Mouse (Mus musculus): ENCODE measurements around the gene Zfp12. TPM values are rescaled to one million over a fixed set of nuclear protein-coding genes. Genes with fewer than 3 reads are reported as not detected.

Gene Zfp12
- polyA plus RNA-seq, 1 experiment from 2014 or later: 16.6 TPM

DNA sequence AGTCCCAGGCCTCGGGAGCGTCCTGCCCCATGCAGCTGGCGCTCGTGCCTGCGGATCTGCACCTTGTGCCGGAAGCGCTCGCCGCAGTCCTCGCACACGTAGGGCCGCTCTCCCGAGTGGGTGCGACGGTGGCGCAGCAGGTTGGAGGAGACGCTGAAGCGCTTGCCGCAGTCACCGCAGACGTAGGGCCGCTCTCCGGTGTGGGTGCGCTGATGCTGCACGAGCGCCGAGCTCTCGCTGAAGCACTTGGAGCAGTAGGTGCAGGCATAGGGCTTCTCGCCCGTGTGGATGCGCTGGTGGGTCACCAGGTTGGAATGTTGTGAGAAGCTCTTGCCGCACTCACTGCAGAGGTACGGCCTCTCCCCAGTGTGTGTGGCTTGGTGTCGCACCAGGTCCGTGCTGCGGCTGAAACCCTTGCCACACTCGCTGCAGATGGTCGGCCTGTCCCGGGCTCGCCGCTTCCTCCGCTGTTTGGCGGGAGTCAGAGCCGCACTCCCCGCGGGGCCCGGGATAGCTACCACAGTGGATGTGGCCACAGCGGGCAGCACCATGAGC is 52.9 kb downstream of the Zfp12 start:
- Histone ChIP-seq H3K4me2 (ENCODE audit: low read depth, low read length) (peak overlapping the region; percentile 46), H3K9ac (ENCODE audit: low read depth, low read length) (peak overlapping the region; percentile 19; the same call in 1 of the 2 replicates), H3K4me1 (ENCODE audit: control insufficient read depth, insufficient read depth, low read length) (peaks cover 8% of the 10 kb centered on the region), H3K27ac (replicated peaks; ENCODE audit: low read depth, low read length) (no peak overlapping the region), H3K36me3 (ENCODE audit: control insufficient read depth, insufficient read depth, low read length) (no peaks in the 10 kb centered on the region), H3K9me3 (ENCODE audit: control insufficient read depth, low read length) (no peaks in the 10 kb centered on the region), H3K4me3 (ENCODE audit: low read depth, low read length) (peak overlapping the region; percentile 25), H3K27me3 (replicated peaks; ENCODE audit: control insufficient read depth, insufficient read depth, low read length) (peaks cover 67% of the 10 kb centered on the region)
- no peak for DNase-seq (ENCODE audit: low spot score)
- 3% methylated on average over 28 of the region's 48 CpGs for WGBS
- ATAC-seq (ENCODE audit: low read depth): no peak

DNA sequence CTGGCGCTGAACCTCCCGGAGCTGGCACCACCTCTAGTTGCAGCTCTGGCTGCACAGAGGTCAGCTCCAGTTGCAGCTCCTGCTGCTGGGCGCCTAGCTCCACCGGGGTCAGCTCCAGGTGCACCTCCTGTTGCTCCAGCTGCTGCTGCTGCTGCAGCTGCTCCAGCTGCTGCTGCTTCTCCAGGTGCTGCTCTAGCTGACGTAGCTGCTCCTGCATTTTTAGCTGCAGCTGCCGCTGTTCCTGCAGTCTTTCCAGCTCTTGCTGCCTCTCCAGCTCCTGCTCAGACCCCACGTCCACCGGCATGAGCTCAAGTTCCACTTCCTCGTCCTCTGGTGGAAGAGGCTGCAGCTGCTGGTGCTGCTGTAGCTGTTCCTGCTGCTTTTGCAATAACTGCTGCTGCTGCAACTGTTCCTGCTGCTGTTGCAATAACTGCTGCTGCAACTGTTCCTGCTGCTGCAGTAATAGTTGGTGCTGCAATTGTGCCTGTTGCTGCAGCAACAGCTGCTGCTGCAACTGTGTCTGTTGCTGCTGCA is 53.5 kb downstream of the Zfp12 start:
- Histone ChIP-seq H3K27me3 (replicated peaks; ENCODE audit: control insufficient read depth, insufficient read depth, low read length) (peaks cover 73% of the 10 kb centered on the region), H3K27ac (replicated peaks; ENCODE audit: low read depth, low read length) (no peak overlapping the region), H3K36me3 (ENCODE audit: control insufficient read depth, insufficient read depth, low read length) (no peaks in the 10 kb centered on the region), H3K4me2 (ENCODE audit: low read depth, low read length) (peak overlapping the region; percentile 46), H3K9me3 (ENCODE audit: control insufficient read depth, low read length) (no peaks in the 10 kb centered on the region), H3K4me1 (ENCODE audit: control insufficient read depth, insufficient read depth, low read length) (peaks cover 8% of the 10 kb centered on the region), H3K9ac (ENCODE audit: low read depth, low read length) (peak overlapping the region; percentile 19; the same call in 1 of the 2 replicates), H3K4me3 (ENCODE audit: low read depth, low read length) (peak overlapping the region; percentile 25)
- ATAC-seq (ENCODE audit: low read depth) (no peak), DNase-seq (ENCODE audit: low spot score) (no peak)
- 16% methylated on average over 6 of the region's 9 CpGs for WGBS

DNA sequence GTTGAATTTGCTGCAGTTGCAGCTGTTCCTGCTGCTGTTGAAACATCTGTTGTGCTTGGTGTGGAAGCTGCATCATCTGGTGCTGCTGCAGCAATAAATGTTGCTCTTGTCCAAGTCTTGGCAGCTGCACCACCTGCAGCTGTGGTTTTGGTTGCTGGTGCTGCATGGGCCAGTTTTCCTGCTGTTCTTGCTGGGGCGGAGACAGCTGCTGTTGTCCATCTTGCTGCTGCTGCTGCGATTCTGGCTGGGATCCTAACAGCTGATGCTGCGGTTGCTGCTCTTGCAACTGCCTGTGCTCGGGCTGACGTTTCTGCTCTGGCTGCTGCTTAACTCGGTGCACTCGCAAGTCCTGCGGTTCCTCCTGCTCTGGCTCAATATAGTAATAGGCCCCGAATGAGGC is 54.3 kb downstream of the Zfp12 start:
- peaks cover 82% of the 10 kb centered on the region for H3K27me3 ChIP-seq (replicated peaks; ENCODE audit: control insufficient read depth, insufficient read depth, low read length)
- no peak overlapping the region for H3K27ac ChIP-seq (replicated peaks; ENCODE audit: low read depth, low read length)
- H3K9me3 ChIP-seq (ENCODE audit: control insufficient read depth, low read length): no peaks in the 10 kb centered on the region
- 70% methylated on average over 9 of the region's 9 CpGs for WGBS
- DNase-seq (ENCODE audit: low spot score) (no peak), ATAC-seq (ENCODE audit: low read depth) (no peak)
- H3K36me3 ChIP-seq (ENCODE audit: control insufficient read depth, insufficient read depth, low read length): no peaks in the 10 kb centered on the region
- H3K9ac ChIP-seq (ENCODE audit: low read depth, low read length): no peak overlapping the region
- H3K4me2 ChIP-seq (ENCODE audit: low read depth, low read length): no peak overlapping the region
- no peak overlapping the region for H3K4me3 ChIP-seq (ENCODE audit: low read depth, low read length)
- H3K4me1 ChIP-seq (ENCODE audit: control insufficient read depth, insufficient read depth, low read length): peaks cover 14% of the 10 kb centered on the region

DNA sequence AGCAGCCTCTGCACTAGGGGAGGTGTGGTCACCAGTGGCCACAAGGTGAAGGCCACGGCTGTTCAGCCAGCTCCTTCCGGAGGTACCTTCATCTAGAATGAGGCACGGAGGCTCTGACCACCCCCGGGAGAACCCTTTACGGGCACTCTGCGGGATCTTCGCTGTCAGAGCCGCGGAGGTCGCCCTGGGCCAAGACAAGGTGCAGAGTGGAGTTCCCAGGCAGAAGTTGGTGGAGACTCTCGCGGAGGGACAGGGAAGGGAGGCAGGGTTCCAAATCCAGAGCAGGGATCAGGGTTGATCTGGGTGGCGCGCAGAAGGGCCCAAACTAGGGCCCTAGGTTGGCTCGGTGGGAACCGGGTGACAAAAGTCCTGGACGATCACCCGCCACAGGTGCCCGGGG is 57.9 kb downstream of the Zfp12 start:
- no peaks in the 10 kb centered on the region for H3K9me3 ChIP-seq (ENCODE audit: control insufficient read depth, low read length)
- 3% methylated on average over 12 of the region's 19 CpGs for WGBS
- H3K4me1 ChIP-seq (ENCODE audit: control insufficient read depth, insufficient read depth, low read length): peaks cover 12% of the 10 kb centered on the region
- DNase-seq (ENCODE audit: low spot score) (no peak), ATAC-seq (ENCODE audit: low read depth) (no peak)
- H3K4me2 ChIP-seq (ENCODE audit: low read depth, low read length): peak overlapping the region; percentile 83
- peaks cover 63% of the 10 kb centered on the region for H3K27me3 ChIP-seq (replicated peaks; ENCODE audit: control insufficient read depth, insufficient read depth, low read length)
- no peak overlapping the region for H3K27ac ChIP-seq (replicated peaks; ENCODE audit: low read depth, low read length)
- peak overlapping the region; percentile 50 for H3K4me3 ChIP-seq (ENCODE audit: low read depth, low read length)
- no peaks in the 10 kb centered on the region for H3K36me3 ChIP-seq (ENCODE audit: control insufficient read depth, insufficient read depth, low read length)
- H3K9ac ChIP-seq (ENCODE audit: low read depth, low read length): peak overlapping the region; percentile 66

- WGBS: 1% methylated on average over 16 of the region's 38 CpGs
- H3K4me2 ChIP-seq (ENCODE audit: low read depth, low read length): peak within 1 kb of the TSS; percentile 83
Measured at GRCm38 (mm10) chr5:143293404-143293803, 58.4 kb downstream of the Zfp12 start, which contains the start of gene Zfp853. Zfp853 (minus strand) TSS chr5:143293623.

DNA sequence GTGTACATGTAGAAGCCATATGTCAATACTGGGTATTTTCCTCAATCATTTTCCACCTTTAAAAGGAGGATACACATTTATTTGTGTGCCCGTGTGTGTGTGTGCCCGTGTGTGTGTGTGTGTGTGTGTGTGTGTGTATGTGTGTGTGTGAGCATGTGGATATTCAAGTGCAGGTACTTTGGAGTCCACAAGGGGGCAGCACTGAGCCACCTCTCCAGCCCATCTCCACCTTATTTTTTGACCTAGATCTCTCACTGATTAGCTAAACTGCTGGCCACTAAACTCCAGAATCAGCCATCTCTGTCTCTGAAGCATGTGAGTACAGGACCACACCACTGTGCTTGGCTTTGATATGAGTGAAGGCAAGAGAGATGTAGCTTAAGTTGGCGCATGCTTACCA is 59.9 kb downstream of the Zfp12 start:
- H3K4me2 ChIP-seq (ENCODE audit: low read depth, low read length): no peak overlapping the region
- DNase-seq (ENCODE audit: low spot score): no peak
- H3K27ac ChIP-seq (replicated peaks; ENCODE audit: low read depth, low read length): no peak overlapping the region
- peaks cover 43% of the 10 kb centered on the region for H3K27me3 ChIP-seq (replicated peaks; ENCODE audit: control insufficient read depth, insufficient read depth, low read length)
- ATAC-seq (ENCODE audit: low read depth): no peak
- no peak overlapping the region for H3K9ac ChIP-seq (ENCODE audit: low read depth, low read length)
- H3K4me1 ChIP-seq (ENCODE audit: control insufficient read depth, insufficient read depth, low read length): peaks cover 6% of the 10 kb centered on the region; the same call in 1 of the 2 replicates
- H3K4me3 ChIP-seq (ENCODE audit: low read depth, low read length): no peak overlapping the region
- 95% methylated on average over 3 of the region's 3 CpGs for WGBS
- H3K36me3 ChIP-seq (ENCODE audit: control insufficient read depth, insufficient read depth, low read length): peaks cover 13% of the 10 kb centered on the region
- H3K9me3 ChIP-seq (ENCODE audit: control insufficient read depth, low read length): 0 out of 2 replicates have a peak, but pooled peaks cover 2% of the 10 kb centered on the region

More at GRCm38 (mm10) chr5:143293404-143293803, 58.4 kb downstream of the Zfp12 start, which contains the start of gene Zfp853:
- Histone ChIP-seq H3K9me3 (ENCODE audit: control insufficient read depth, low read length) (no peaks in the 10 kb centered on the region), H3K36me3 (ENCODE audit: control insufficient read depth, insufficient read depth, low read length) (peaks cover 2% of the 10 kb centered on the region; the same call in 1 of the 2 replicates), H3K27ac (replicated peaks; ENCODE audit: low read depth, low read length) (no peak within 1 kb of the TSS), H3K27me3 (replicated peaks; ENCODE audit: control insufficient read depth, insufficient read depth, low read length) (peaks cover 57% of the 10 kb centered on the region), H3K4me1 (ENCODE audit: control insufficient read depth, insufficient read depth, low read length) (peaks cover 7% of the 10 kb centered on the region), H3K9ac (ENCODE audit: low read depth, low read length) (peak within 1 kb of the TSS; percentile 66), H3K4me3 (ENCODE audit: low read depth, low read length) (peak within 1 kb of the TSS; percentile 50)
- ATAC-seq (ENCODE audit: low read depth) (peak; percentile 21; the same call in 1 of the 2 replicates), DNase-seq (ENCODE audit: low spot score) (no peak)

DNA sequence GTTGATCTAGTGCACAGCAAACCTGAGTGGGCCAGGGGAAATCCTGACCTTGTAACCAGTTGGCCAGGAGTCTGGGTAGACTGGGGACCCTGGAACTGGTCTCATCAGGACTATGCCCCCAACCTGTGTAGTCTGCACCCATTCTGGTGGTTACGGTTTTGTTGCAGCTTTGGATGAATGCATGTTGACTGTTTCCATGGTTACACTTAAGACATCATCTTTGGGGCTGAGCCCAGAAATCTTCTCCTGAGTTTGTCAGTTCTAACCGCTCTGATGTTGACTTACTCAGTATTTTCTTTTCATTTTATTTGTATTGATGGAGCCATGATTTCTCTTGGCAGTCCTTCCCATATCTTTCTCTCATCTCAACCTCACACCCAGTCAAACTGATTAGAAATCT is 60.4 kb downstream of the Zfp12 start:
- ATAC-seq (ENCODE audit: low read depth) (no peak), DNase-seq (ENCODE audit: low spot score) (no peak)
- Histone ChIP-seq H3K4me1 (ENCODE audit: control insufficient read depth, insufficient read depth, low read length) (peaks cover 6% of the 10 kb centered on the region; the same call in 1 of the 2 replicates), H3K9me3 (ENCODE audit: control insufficient read depth, low read length) (0 out of 2 replicates have a peak, but pooled peaks cover 3% of the 10 kb centered on the region), H3K27me3 (replicated peaks; ENCODE audit: control insufficient read depth, insufficient read depth, low read length) (peaks cover 39% of the 10 kb centered on the region), H3K9ac (ENCODE audit: low read depth, low read length) (no peak overlapping the region), H3K4me3 (ENCODE audit: low read depth, low read length) (no peak overlapping the region), H3K4me2 (ENCODE audit: low read depth, low read length) (no peak overlapping the region), H3K36me3 (ENCODE audit: control insufficient read depth, insufficient read depth, low read length) (peaks cover 18% of the 10 kb centered on the region), H3K27ac (replicated peaks; ENCODE audit: low read depth, low read length) (no peak overlapping the region)
- WGBS: 83% methylated on average over 2 of the region's 2 CpGs

- H3K27ac ChIP-seq (replicated peaks; ENCODE audit: low read depth, low read length): no peak overlapping the region
- DNase-seq (ENCODE audit: low spot score): no peak
- no peak overlapping the region for H3K9ac ChIP-seq (ENCODE audit: low read depth, low read length)
- H3K36me3 ChIP-seq (ENCODE audit: control insufficient read depth, insufficient read depth, low read length): peaks cover 44% of the 10 kb centered on the region
- peaks cover 6% of the 10 kb centered on the region; the same call in 1 of the 2 replicates for H3K4me1 ChIP-seq (ENCODE audit: control insufficient read depth, insufficient read depth, low read length)
- peaks cover 14% of the 10 kb centered on the region for H3K27me3 ChIP-seq (replicated peaks; ENCODE audit: control insufficient read depth, insufficient read depth, low read length)
- no peak overlapping the region for H3K4me3 ChIP-seq (ENCODE audit: low read depth, low read length)
- WGBS: 90% methylated on average over 9 of the region's 9 CpGs
- H3K9me3 ChIP-seq (ENCODE audit: control insufficient read depth, low read length): 0 out of 2 replicates have a peak, but pooled peaks cover 3% of the 10 kb centered on the region
- H3K4me2 ChIP-seq (ENCODE audit: low read depth, low read length): no peak overlapping the region
- no peak for ATAC-seq (ENCODE audit: low read depth)
Measured at GRCm38 (mm10) chr5:143297986-143298385, 63.0 kb downstream of the Zfp12 start.

Data from embryonic facial prominence, embryonic 14.5 days (tissue).